Mouse (Mus musculus) myocyte (in vitro differentiated cells): ENCODE measurements around the gene Prph2.

ENCODE experiments used
- CEBPB ChIP-seq: IDR thresholded peaks from 2 replicates; pipeline ENCODE4 v1.6.1; 2011; ENCODE audit warnings: mild to moderate bottlenecking, moderate library complexity; ENCODE audit not compliant: poor library complexity, insufficient read depth, severe bottlenecking
- E2F4 ChIP-seq: IDR thresholded peaks from one replicate; pipeline ENCODE4 v1.6.1; 2011; ENCODE audit warnings: mild to moderate bottlenecking, control low read depth, moderate library complexity; ENCODE audit not compliant: insufficient read depth
- MAX ChIP-seq: IDR thresholded peaks from one replicate; pipeline ENCODE4 v1.6.1; 2011; ENCODE audit warnings: low read depth, mild to moderate bottlenecking, control low read depth
- MYOD1 ChIP-seq, 3 experiments: IDR thresholded peaks; one replicate each; pipeline ENCODE4 v1.6.1; 2011; ENCODE audit warnings: control low read depth in 2 of 3, low read depth in 2 of 3, mild to moderate bottlenecking in 2 of 3, moderate library complexity in 1 of 3; ENCODE audit not compliant: insufficient read length in 2 of 3, control insufficient read depth in 1 of 3
- MYOG ChIP-seq, 3 experiments: IDR thresholded peaks; one replicate each; pipeline ENCODE4 v1.6.1; 2011; ENCODE audit warnings: control low read depth in 2 of 3, low read depth in 2 of 3, mild to moderate bottlenecking in 2 of 3; ENCODE audit not compliant: insufficient read length in 2 of 3, control insufficient read depth in 1 of 3, insufficient read depth in 1 of 3
- POLR2A ChIP-seq: IDR thresholded peaks from one replicate; pipeline ENCODE4 v1.6.1; 2011; ENCODE audit warnings: low read depth, mild to moderate bottlenecking, control low read depth, moderate library complexity; ENCODE audit not compliant: insufficient read length
- POLR2AphosphoS2 ChIP-seq: IDR thresholded peaks from one replicate; pipeline ENCODE4 v1.6.1; 2011; ENCODE audit warnings: low read depth, control low read depth; ENCODE audit not compliant: insufficient read length
- REST ChIP-seq: IDR thresholded peaks from one replicate; pipeline ENCODE4 v1.6.1; 2011; ENCODE audit warnings: mild to moderate bottlenecking, control low read depth, moderate library complexity; ENCODE audit not compliant: insufficient read depth, insufficient read length
- SRF ChIP-seq: IDR thresholded peaks from one replicate; pipeline ENCODE4 v1.6.1; 2011; ENCODE audit warnings: low read depth; ENCODE audit not compliant: control insufficient read depth, insufficient read length
- TCF12 ChIP-seq: IDR thresholded peaks from one replicate; pipeline ENCODE4 v1.6.1; 2011; ENCODE audit warnings: mild to moderate bottlenecking, control low read depth; ENCODE audit not compliant: poor library complexity, insufficient read depth, severe bottlenecking
- TCF3 ChIP-seq: IDR thresholded peaks from one replicate; pipeline ENCODE4 v1.6.1; 2011; ENCODE audit warnings: low read depth, control low read depth; ENCODE audit not compliant: insufficient read length
- USF1 ChIP-seq: IDR thresholded peaks from one replicate; pipeline ENCODE4 v1.6.1; 2011; ENCODE audit warnings: low read depth, mild to moderate bottlenecking, control low read depth, moderate library complexity

- TF ChIP-seq CEBPB (no peak), POLR2A (no peak), TCF12 (no peak), MAX (no peak), MYOG (IDR thresholded peaks at IDR 0.05; ENCODE audit: control insufficient read depth in 1 of 3, insufficient read depth in 1 of 3, insufficient read length in 2 of 3, low read depth in 2 of 3) (no peak), MYOD1 (IDR thresholded peaks at IDR 0.05; ENCODE audit: control insufficient read depth in 1 of 3, insufficient read length in 2 of 3, low read depth in 2 of 3) (no peak), REST (no peak), POLR2AphosphoS2 (no peak), E2F4 (no peak), SRF (no peak), USF1 (no peak), TCF3 (no peak)
These were observed 39.3 kb upstream of the Prph2 start for GRCm38 (mm10) chr17:46870913-46871312.
